Mouse (Mus musculus) Patski (cell line): ENCODE results near the gene Ahnak2. TPM values are rescaled to one million over a fixed set of nuclear protein-coding genes. Genes with fewer than 3 reads are reported as not detected.
"Not testable (repeated sequence)": the region's sequence is repeated elsewhere in the genome, so short reads cannot be mapped to it uniquely, and the experiment has no call there.

Experiments
- ATAC-seq: fragments of 100-300 bp; one replicate; pipeline ENCODE4 v1.8.0; 2021
- CTCF ChIA-PET: fragments of 350-600 bp; sonication (Branson Sonifier 250); formaldehyde crosslinking; loops from one replicate; lab custom pipeline; 2022; ENCODE audit warnings: inconsistent platforms; lab: Charles Lee
- POLR2A ChIA-PET: fragments of 350-600 bp; sonication (Branson Sonifier 250); formaldehyde crosslinking; loops from one replicate; lab custom pipeline; 2022; ENCODE audit warnings: antibody characterized with exemption, inconsistent platforms; lab: Charles Lee
- DNase-seq: peaks from one replicate; pipeline ENCODE4 v3.0.0-alpha.2; 2011; ENCODE audit warnings: low read depth, low spot score
- H3K27me3 ChIP-seq: fragments of 371-371 bp; one replicate; pipeline ENCODE4 v1.5.1; 2021
- CTCF ChIP-seq: fragments of 100-300 bp; IDR thresholded peaks from one replicate; pipeline ENCODE4 v1.5.1; 2021
- in situ Hi-C: fragments of 300-500 bp; cut with MboI; formaldehyde crosslinking; loops from 3 replicates; pipeline ENCODE4 v1.11.1; 2018; ENCODE audit warnings: low pct_unique_long_range_greater_than_20kb, mixed read lengths
- polyA plus RNA-seq: library from polyadenylated mRNA; unstranded; gene quantifications from one replicate; pipeline ENCODE4 v1.2.3, GENCODE M21; 2021

Ahnak2 gene
- polyA plus RNA-seq, 1 experiment from 2014 or later, result 44.1 TPM

DNA sequence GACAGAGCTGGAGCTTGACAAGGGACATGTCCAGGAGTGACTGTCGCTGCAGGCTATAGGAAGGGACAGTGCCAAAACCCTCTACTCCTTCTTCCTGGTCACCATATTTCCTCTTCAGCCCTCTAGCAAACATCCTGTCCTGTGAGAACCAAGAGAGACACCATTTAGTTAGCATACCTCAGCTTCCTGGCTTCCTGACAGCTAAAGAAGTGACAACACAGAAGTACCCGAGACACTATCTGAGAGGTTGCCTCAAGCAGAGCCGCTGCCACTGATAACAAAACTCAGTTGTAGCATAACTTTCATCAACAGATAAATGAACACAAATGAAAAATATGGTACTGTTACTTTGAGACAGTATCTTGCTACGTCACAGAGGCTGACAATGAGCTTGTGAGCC lies 19.5 kb upstream of the Ahnak2 start:
- no peak for DNase-seq
- CTCF ChIA-PET, result interaction anchor here (1.9 to 2.0 kb wide), 2 partner anchors 22 to 115 kb away, joined by 4 to 6 read pairs; no protein-coding TSS in a partner anchor
- no peak for TF ChIP-seq CTCF
- POLR2A ChIA-PET, result no interaction called here
- no peaks in the 10 kb centered on the region for H3K27me3 ChIP-seq
- in situ Hi-C loops, result no loop called here
- no peak for ATAC-seq

DNA sequence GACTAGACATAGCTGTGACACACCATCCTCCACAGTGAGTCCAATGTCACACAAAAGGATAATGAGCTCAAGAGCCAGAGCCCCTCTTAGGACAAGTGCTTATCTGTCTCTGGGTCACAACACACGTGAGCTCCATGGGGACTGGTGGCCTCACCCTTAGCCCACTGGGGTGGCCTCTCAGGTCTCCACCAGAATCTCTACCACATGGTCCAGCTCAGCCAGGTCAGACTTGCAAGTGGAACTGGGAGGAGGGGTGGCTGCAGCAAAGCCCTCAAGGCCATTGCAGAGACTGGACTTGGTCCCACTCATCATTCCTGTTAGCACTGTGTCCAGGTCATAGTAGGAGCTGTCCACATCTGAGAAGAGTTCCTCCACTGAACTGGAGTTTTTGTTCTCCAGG lies 18.8 kb upstream of the Ahnak2 start:
- DNase-seq, result no peak
- ChIA-PET CTCF (interaction anchor here (1.5 to 2.0 kb wide), 2 partner anchors 22 to 24 kb away, joined by 4 to 6 read pairs; no protein-coding TSS in a partner anchor), POLR2A (interaction anchor here (1.9 kb wide), 1 partner anchor 12 kb away, joined by 8 read pairs; the partner anchor contains the start of gene Clba1)
- in situ Hi-C loops, result no loop called here
- no peaks in the 10 kb centered on the region for H3K27me3 ChIP-seq
- no peak for TF ChIP-seq CTCF
- no peak for ATAC-seq

DNA sequence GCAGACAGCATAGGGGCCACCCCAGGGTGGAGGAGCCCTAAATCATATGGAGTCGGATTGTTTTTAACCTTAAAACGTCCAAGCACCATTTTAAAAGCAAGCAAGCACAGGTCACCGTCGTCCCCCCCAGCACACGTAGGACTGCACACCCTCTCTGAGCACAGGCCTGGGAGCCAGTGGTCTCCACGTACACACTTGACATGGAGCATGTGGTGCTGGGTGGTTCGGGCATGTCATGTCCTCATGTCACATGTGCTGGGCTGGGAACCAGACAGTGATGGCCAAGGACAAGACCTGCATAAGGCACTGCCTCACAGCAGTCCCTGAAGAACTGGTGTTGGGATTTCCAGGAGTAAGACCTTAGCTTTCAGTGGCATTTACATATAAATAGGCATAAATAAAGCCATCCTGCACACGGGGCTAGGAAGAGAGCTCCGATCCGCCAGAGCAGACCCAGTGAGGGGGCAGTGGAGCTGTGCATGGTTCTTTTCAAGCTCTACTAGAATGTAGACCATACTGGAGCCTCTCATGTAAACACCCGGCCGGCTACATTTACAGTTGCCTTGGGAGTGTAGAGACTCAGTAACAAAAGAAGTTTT lies 18.0 kb upstream of the Ahnak2 start:
- TF ChIP-seq CTCF, result no peak
- DNase-seq, result no peak
- H3K27me3 ChIP-seq, result no peaks in the 10 kb centered on the region
- ChIA-PET CTCF (interaction anchor here (1.5 to 2.0 kb wide), 2 partner anchors 23 kb away, joined by 4 to 6 read pairs; no protein-coding TSS in a partner anchor), POLR2A (interaction anchor here (1.9 kb wide), 1 partner anchor 11 kb away, joined by 8 read pairs; the partner anchor contains the start of gene Clba1)
- in situ Hi-C loops, result no loop called here
- ATAC-seq, result no peak

DNA sequence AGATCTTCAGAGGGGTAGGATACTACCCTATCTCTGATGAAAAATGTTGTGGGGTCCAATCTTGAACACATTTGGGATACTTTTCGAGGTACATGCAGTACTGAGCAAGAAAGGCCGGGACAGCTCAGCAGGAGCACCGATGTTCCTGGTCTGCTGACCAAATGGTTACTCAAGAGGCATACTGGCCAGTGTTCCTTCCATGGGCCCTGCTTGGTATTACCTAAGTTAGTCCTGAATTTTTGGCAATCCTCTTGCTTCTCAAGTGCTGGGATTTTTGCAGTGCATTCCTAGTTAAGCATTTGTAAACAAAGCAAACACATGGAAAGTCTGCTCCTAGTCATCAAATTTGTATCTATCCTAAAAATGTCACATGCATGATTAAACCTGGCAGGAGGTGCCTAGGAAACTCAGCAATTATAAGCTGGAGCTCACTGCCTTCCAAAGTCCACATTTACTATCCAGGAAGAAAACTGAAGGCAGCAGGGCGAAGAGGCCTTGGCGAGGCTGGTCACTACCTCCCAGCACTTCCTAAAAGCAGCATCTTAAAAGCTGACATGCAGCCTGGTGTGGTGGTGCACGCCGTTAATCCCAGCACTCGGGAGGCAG lies 16.7 kb upstream of the Ahnak2 start:
- in situ Hi-C loops, result no loop called here
- no peak for DNase-seq
- POLR2A ChIA-PET, result interaction anchor here (0.8 to 1.9 kb wide), 2 partner anchors 9 to 10 kb away, joined by 4 to 8 read pairs; partner anchors contain the start of gene Clba1
- CTCF ChIA-PET, result interaction anchor here (1.2 to 1.3 kb wide), 2 partner anchors 11 to 18 kb away, joined by 3 read pairs; no protein-coding TSS in a partner anchor
- ATAC-seq, result peak; percentile 71
- TF ChIP-seq CTCF, result no peak
- no peaks in the 10 kb centered on the region for H3K27me3 ChIP-seq

DNA sequence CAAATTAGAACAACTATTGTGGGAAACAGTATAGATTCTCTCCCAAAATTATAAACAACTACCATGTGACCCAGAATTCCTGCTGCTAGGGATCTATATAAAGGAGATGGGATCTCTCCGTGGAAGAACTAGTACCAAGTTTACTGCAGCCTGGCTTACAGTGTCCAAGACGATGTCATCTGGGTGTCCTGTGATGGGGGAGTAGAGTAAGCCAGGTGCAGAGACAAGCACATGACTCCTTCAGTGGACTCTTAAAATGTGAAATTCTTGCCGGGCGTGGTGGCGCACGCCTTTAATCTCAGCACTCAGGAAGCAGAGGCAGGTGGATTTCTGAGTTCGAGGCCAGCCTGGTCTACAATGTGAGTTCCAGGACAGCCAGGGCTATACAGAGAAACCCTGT lies 14.4 kb upstream of the Ahnak2 start:
- DNase-seq, ATAC-seq, in situ Hi-C loops, H3K27me3 ChIP-seq, POLR2A ChIA-PET: not testable (repeated sequence)
- CTCF ChIA-PET, result interaction anchor here (1.2 to 2.5 kb wide), 4 partner anchors 9 to 27 kb away, joined by 3 to 8 read pairs (median 4); no protein-coding TSS in a partner anchor

DNA sequence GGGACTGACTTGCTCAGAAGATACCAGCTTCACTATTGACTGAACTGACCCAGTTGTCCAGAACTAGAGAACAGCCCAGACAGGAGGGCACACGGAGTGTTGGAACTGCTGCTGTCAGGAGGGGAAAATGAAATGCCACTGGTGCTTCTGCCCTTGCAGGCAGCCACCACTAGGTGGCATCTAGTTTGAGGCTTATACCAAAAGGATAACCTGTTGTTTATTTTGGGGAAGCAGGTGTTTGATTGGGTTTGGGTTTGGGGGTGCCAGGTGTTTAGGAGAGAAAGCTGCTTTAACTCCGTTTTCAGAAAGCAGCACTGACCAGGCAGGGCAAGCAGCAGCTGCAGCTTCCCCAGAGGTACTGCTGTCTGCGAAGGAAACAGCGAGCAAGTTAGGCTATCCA lies 13.8 kb upstream of the Ahnak2 start:
- H3K27me3 ChIP-seq, result no peaks in the 10 kb centered on the region
- no peak for ATAC-seq
- in situ Hi-C loops, result no loop called here
- no peak for DNase-seq
- POLR2A ChIA-PET, result no interaction called here
- CTCF ChIA-PET, result interaction anchor here (0.7 to 2.5 kb wide), 8 partner anchors 8 to 70 kb away, joined by 3 to 8 read pairs (median 3); no protein-coding TSS in a partner anchor
- TF ChIP-seq CTCF, result no peak

DNA sequence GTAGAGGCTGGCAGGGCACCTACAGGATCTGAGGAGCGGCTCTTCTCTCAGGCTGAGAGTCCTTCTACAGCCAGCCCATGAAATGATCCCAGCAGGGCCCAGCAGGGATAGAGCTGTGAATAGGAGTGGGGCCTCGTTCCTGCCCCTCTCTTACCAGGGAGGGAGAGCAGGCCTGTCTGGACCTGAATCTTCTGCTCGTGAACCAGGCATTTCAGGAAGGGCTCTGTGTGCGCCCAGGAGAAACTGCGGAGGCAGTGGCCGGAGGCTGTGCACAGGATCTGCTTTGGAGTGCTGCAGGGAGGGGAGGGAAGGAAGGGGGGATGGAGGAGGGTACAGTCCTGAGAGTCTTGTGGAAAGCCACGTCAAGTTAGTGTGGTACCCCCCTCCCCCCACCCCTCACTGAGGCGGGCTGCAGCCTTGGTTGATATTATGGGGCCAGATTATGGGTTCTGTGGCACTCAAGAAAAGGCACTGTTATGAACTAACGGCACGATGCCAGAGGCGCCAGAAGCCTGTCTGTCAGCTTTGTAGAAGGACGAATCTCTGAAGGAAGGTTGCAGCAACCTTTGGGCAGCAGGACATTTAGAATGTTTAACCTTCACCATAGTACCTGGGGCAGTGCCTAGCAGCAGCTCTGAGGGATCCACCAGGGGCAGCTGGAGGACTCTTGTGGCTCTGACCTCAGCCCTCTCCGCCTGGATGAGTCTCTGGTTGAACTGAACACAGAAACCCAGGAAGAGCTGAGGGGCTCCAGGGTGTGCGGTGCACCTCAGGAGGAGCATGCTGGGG lies 12.4 kb upstream of the Ahnak2 start:
- in situ Hi-C loops, result no loop called here

DNA sequence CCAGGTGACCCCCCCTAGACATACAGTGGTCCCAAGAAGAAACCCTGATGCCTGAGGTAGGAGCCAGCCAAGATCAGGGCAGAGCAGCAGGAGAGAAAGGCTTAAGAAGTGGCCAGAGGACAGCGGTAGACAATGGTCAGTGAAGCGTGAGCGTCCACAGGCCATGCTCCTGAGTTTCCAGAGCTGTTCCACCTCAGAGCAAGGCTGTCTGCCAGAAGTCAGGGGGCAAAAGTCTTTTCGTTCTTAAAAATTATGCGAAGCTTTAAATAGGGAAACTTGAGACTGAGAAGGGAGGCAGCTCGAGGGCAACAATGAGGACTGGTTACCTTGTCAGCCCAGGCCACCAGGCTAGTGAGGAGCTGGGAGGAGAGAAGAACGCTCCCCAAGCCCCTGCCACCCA lies 10.9 kb upstream of the Ahnak2 start:
- ATAC-seq (no peak), DNase-seq (no peak)
- in situ Hi-C loops, result no loop called here
- TF ChIP-seq CTCF, result no peak
- CTCF ChIA-PET, result interaction anchor here (1.1 kb wide), 1 partner anchor 22 kb away, joined by 3 read pairs; no protein-coding TSS in a partner anchor
- no peaks in the 10 kb centered on the region for H3K27me3 ChIP-seq
- POLR2A ChIA-PET, result no interaction called here

More for the DNA sequence above, 12.4 kb upstream of the Ahnak2 start:
- ChIA-PET CTCF (interaction anchor here (2.0 kb wide), 1 partner anchor 69 kb away, joined by 7 read pairs; no protein-coding TSS in a partner anchor), POLR2A (no interaction called here)
- H3K27me3 ChIP-seq, result no peaks in the 10 kb centered on the region
- peak; percentile 2 for ATAC-seq
- DNase-seq, result no peak
- TF ChIP-seq CTCF, result no peak

DNA sequence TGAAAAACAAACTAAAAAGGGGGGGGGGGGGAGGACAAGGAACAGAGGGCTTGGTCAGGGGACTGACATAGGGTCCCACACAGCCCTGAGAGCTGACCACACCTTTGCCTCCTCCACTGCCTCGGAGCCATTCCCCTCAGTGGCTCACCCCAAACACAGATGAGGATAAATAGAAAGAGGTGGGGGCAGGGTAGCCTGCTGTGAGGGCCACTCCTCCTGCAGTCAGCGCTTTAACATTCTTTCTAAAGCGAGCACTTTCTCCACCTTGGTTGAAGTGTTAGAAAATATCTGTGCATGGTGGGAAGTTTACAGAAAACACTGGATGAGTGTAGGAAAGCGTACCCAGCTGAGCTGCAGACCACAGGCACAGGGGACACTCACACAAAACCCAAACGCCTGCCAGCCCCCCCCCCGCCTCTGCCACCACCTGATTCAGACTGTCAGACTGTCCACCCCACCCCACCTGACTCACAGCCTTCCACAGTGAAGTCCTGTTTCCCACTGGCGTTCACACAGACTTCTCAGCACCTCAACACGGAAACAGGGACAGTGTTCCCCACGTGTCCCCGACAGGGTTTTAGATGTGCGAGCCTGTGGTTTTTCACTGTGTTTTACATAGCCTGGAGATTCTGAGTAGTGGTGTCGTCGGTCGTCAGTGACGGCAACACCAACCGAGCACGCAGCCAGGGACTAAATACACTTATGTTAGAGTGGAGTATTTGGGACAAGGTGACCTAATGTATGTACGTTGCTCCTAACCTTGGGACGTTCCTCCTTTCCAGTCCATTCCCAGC lies 7.8 kb upstream of the Ahnak2 start:
- TF ChIP-seq CTCF, result no peak
- ATAC-seq, result no peak
- in situ Hi-C loops, result no loop called here
- CTCF ChIA-PET, result interaction anchor here (1.3 to 1.7 kb wide), 2 partner anchors 10 to 12 kb away, joined by 3 to 4 read pairs; no protein-coding TSS in a partner anchor
- no peak for DNase-seq
- POLR2A ChIA-PET, result no interaction called here
- no peaks in the 10 kb centered on the region for H3K27me3 ChIP-seq
